Mouse (Mus musculus) activated CD4-positive, CD25-positive, alpha-beta regulatory T cell, adult 9 weeks (primary cell): Measurements from ENCODE around the gene Mterf4. TPM values are rescaled to one million over a fixed set of nuclear protein-coding genes. Genes with fewer than 3 reads are reported as not detected.

Experiments
- polyA plus RNA-seq: library from polyadenylated mRNA; unstranded; fragments of 100-300 nt; shearing (Covaris generic); gene quantifications from one replicate; pipeline ENCODE4 v1.2.1, GENCODE M21; 2017

Gene Mterf4
- polyA plus RNA-seq = 25.8 TPM

DNA sequence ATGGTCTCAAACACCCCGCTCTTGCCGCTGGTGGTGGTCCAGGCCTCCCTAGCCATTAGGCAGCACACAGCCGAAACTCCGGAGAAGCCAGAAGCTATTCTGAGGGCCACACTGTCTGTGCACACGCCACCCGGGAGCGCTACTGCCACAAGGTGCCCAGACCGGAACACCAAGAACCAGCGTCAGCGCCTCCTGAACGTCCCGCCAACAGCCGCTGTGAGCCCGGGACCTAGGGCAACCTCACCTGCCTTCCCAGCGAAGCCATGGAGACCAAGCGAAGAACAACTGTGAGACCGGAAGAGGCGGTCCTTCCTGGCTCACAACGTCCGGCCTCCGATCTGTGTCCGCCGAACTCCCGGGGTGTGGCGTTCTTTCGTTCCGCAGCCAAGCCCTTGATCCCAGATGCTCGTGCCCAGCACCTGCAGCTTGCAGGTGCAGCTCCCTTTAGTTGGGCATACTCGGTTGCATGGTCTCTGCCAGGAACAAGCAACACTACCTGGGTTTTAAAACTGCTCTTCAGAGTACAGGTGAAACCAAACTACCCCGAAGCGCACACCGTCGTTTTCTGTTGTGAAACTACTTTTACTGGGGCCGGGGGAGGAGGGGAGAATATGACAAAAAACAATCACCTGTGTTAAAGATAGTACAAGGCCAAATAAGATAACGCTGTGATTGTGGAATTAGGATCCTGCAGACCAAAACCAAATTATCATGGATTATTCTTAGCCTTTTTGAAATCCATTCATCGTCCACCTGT lies at the start of gene Mterf4:
TSS of gene Mterf4 (minus strand) at position 335 of the 757 bp plus-strand sequence.

DNA sequence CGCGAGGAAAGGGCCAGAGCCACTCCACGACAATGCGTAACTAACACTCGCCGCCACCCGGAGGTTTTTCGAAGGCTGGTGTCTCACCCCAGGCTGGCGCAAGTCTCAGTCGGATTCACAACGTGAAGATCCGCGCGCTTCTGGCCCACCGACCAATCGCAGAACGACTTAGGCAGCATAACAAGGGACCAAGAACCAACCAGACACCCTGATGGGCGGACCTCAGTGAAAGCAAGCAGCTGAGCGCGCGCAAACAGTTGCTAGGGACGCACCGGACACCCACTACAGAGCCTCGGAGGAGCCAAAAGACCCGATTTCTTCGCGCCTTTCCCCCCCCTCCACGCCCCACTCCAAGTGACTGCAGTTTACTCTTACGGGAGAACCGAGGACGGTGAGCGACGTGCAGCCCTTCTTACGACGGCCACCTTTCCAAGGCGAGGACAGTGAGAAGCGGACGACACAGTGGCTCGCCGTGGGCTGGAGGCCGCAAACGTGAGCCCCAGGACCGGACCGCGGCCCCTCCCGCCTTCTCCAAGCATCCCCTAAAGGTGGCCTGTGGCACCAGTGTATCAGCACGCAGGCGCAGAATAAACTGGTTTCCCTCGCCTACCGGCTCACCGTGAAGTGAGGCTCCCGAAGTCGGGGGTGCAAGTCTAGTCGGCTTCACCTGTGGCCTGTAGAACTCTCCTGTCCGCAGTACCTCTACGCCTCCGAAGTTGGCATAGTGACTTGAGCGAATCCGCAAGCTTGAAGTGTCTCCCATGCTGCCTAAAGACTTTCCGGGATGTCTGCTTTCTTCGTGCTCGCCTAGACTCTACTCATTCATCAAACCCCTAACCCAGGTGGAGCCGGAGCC lies 37.2 kb upstream of the Mterf4 start, which contains the start of the genes Ppp1r7 and Pask:
TSS of gene Ppp1r7 (plus strand) at position 207 of the 856 bp plus-strand sequence.
TSS of gene Pask (minus strand) at position 835 of the 856 bp plus-strand sequence.

Other genes starting within 250 kb of the Mterf4 start
- gene Kif1a, start 204.0 kb downstream of the Mterf4 start, polyA plus RNA-seq = not detected
- not detected for gene Agxt, start 170.7 kb downstream of the Mterf4 start, polyA plus RNA-seq
- gene 2310007B03Rik, start 145.0 kb downstream of the Mterf4 start, polyA plus RNA-seq = not detected
- gene Crocc2, start 137.2 kb downstream of the Mterf4 start, polyA plus RNA-seq = not detected
- 0.23 TPM for gene Sned1, start 70.1 kb downstream of the Mterf4 start, polyA plus RNA-seq
- gene Ppp1r7, start 36.9 kb upstream of the Mterf4 start, polyA plus RNA-seq = 61.3 TPM
- gene Pask, start 37.6 kb upstream of the Mterf4 start, polyA plus RNA-seq = 1.6 TPM
- gene Ano7, start 68.0 kb upstream of the Mterf4 start, polyA plus RNA-seq = 0.62 TPM
- gene Hdlbp, start 172.9 kb upstream of the Mterf4 start, polyA plus RNA-seq = 77.3 TPM
- gene Farp2, start 206.2 kb upstream of the Mterf4 start, polyA plus RNA-seq = 1.3 TPM